Mouse (Mus musculus) retina, adult 2 months (tissue): Measurements from ENCODE around the gene Wdr25.
A peak's percentile ranks its signal among the peaks of the same experiment; 100 is the strongest.

Experiments
- DNase-seq: peaks from one replicate; pipeline ENCODE4 v3.0.0-alpha.2; 2012; ENCODE audit warnings: low read depth, low spot score

Gene Wdr25

DNA sequence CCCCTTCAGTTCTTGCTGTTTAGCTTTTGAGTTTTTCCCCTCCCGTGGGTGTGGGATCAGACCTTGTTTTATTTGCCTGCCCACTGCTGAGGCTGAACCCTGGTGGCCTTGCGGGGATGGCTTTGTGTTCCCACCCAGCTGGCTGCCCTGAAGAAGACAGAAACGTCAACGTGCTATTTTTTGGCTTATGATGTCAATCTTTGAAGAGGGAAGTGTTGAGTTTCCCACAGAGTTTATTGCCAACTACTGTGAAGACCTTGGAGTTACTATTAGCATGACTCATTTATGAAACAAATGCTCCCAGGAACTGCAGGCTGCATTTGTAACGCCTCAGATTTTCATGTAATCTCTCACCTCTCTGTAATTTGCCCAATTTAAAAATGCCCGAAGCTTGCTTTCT is 43.4 kb downstream of the Wdr25 start:
- no peak for DNase-seq

GRCm38 (mm10) chr12:108937506-108937905 is 44.1 kb downstream of the Wdr25 start:
- DNase-seq, result no peak

DNA sequence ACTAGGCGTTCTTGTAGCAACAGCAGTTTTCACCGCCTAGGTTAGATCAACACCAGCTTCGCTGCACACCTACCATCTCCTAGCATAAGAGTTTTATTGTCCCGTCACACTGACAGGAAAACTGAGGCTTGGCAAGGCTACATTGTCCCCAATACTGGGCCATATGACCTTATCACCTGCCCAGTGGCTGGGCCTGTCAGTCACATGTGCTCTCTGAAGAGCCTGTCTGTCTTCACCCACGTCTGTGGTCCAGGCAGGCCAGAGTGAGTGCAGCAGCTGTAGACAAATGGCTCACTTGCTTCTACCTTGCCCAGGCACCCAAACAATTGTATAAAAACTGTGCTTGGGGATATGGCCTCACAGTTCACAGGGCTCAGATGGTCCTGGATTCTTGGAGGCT is 45.4 kb downstream of the Wdr25 start:
- no peak for DNase-seq

DNA sequence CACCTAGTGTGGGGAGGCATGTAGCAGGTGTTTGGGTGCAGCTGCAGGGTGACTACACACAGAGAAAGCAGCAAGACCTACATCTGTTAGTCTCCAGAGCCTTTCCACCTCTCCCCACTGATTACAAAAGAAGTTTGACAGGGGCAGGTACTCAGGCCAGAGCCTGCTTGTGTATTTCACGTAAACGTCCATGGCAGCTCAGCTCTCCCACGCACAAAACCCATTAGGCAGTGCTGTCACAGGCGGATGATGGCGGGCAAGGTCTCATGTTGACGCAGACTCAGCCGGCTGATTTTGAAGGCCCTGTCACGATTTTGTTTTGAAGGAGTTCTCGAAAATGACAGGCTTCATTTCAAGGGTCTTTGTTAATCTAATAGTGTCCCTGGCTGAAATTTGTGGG is 45.9 kb downstream of the Wdr25 start:
- DNase-seq, result no peak

- DNase-seq, result no peak
These were observed 46.8 kb downstream of the Wdr25 start for GRCm38 (mm10) chr12:108940255-108940654.

GRCm38 (mm10) chr12:108941282-108941681 is 47.9 kb downstream of the Wdr25 start:
- DNase-seq, result no peak

- DNase-seq, result no peak
These were observed 48.9 kb downstream of the Wdr25 start for GRCm38 (mm10) chr12:108942203-108942923.

DNA sequence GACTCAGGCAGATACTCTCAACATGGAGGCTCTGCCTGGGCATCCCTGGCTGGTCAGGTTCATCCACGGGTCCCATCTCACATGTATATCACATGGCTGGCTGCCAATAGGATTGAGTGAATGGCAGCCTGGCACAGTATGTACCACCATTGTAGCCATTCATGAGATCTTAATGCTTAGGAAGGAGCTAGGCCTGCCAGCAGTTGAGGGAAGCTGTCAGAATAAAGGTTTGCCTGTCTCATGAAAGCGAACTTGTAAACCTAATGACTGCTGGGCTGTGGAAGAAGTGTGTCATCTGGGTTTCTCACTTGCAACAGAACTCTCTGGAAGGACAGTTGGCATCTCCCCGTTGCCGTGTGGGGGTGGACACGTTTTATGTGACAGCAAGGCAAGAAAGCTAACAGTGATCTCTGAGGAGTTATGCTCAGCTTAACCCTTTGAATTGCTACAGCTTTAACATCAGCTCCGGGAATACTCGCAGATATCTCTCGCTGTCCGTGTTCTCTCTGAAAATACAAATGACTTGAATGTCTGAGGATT is 59.6 kb downstream of the Wdr25 start:
- no peak for DNase-seq

DNA sequence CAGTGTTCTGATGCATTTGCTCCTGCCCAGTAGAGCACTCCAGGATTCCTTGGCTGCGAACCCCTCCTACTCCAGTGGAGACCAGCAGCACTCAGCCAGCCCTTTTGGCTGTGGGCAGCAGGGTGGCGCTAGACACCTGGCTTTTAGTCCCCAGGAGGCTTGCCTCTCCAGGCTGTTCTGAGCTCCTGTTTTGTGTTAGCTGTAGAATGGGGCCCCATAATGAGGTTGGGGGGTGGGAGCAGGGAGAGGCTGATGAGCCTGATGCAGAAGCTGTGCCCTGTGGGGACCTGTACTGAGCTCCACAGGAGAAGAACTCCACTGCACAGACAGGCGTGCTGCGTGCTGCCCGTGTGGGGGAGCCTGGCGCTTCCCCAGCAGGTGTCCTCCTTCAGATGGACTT is 60.4 kb downstream of the Wdr25 start:
- DNase-seq, result no peak

DNA sequence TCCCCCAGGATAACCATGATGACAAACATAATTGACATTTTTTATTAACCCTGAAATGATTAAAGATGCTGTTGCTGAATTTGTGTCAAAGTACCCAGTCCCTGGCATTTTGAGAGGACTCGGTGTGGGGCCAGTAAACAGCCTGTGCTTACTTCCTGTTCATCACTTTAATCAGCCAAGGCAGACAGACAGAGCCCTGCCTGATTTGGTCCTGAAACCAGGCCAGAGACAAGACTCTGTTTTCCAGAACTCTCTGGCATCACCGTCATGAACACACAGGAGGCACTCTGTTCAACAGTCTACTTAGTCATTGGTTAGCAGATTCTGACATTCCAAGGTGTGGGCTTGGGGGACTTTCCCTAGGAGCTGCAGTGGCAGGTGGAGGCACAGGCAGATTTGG is 61.0 kb downstream of the Wdr25 start:
- no peak for DNase-seq

DNA sequence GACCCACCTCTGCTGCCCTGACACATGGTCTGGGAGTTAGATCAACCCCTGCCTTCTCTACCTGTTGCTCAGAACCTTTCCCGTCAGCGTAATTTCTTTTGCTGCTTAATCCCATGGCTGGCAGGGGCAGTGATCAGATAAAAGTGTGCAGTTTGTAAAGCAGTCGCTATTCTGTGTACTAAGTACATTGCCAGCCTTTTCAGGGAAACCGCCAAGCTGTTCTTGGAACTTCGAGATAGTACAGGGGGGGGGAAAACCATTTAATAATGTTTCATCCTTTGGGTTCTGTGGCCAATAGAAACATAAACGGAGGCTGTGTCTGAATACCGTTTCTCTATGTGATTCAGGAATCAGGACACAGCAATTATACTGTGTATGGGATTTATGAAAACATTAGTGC is 65.1 kb downstream of the Wdr25 start:
- no peak for DNase-seq

DNA sequence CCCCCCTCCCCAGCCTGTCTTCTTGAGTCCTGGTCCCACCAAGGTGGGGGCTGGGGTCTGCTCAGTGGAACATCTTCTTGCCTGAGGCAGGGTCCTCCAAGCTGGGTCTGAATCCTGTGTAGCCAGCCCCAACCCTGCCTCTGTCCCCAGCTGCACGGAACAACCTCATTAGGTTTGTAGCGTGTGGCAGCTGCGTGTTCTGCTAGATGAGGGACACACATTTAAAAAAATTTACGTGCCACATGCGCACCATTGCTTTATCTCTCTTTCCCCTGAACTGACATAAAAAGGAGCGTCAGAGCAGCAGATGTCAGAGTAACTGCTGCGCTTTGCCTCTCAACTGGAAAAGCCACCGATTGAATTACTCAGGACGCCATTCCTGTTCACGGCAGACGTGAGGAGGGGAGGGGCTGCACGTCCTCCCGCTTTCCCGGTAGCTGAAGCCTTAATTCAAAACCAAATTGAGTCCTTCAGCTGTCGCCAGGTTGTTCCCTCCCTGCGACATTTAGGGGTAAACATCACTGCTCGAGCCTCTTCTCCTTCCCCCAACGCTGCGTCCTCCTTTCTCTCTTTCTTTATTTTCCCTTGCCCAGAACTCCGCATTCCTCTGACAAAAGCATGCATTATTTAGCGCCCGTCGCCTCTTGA is 65.7 kb downstream of the Wdr25 start:
- DNase-seq, result no peak

DNA sequence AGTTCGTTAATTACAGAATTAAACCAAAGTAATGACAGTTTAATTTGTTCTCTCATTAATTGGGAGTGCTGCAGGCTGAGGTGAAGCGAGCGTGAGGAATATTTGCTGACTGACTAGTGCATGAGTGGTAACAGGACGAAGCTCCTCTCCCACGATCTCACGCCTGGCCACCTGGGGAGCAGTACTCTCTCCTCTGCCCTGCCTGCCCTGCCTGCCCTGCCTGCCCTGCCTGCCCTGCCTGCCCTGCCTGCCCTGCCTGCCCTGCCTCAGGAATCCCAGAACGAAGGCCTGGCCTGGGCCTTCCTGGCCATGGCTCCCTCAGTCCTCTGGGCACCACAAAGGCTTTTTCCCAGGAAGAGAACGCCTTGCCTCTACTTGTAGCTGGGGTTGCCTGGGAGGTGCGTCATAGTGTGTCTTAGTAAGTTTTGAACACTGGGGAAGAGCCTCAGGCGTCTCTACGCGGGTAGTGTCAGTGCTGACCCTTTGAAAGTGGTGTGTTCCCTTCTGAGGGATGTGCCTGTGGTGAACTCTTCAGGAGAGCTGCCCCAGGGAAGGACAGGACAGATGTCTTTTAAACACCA is 66.3 kb downstream of the Wdr25 start:
- DNase-seq, result no peak

GRCm38 (mm10) chr12:108960225-108960624 is 66.8 kb downstream of the Wdr25 start:
- peak; percentile 30 for DNase-seq

GRCm38 (mm10) chr12:108967631-108968030 is 74.2 kb downstream of the Wdr25 start:
- no peak for DNase-seq

DNA sequence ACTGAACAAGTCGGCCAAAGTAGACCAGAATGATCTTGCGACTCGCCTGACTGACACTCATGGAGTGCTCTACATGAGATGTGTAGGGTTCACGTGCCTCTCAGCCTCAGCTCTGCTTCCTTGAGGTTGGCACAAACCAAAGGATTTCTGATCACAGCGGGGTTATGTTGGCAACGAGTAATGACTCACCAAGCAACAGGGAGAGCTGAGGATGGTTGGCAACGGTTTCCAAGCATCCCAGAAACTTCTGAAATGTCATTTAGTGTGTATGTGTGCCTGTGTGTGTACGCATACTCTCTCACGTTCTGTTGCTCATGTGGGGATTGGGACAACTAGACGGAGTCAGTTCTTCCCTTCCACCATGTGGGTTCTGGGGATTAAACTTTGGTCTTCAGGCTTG is 74.6 kb downstream of the Wdr25 start:
- no peak for DNase-seq

- no peak for DNase-seq
These were observed 78.0 kb downstream of the Wdr25 start for GRCm38 (mm10) chr12:108971446-108971845.

DNA sequence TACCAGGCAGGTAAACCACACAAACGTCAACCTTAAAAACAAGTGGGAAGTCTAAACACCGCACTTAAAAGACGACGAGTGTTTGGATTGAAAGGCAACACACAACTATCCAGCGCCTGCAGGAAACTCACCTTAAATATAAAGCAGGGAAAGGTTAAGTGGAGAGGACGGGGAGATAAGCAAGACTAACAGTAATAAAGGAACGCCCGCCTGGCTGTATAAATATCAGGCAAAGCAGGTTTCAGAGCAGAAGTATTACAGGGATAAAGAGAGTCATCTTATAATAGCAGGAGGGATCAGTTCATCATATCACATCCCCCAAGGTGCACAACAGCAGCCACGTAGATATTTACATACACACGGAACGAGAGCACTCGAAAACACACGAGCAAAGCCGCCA is 78.8 kb downstream of the Wdr25 start:
- DNase-seq, result no peak

- no peak for DNase-seq
These were observed 86.5 kb downstream of the Wdr25 start for GRCm38 (mm10) chr12:108979977-108980376.

DNA sequence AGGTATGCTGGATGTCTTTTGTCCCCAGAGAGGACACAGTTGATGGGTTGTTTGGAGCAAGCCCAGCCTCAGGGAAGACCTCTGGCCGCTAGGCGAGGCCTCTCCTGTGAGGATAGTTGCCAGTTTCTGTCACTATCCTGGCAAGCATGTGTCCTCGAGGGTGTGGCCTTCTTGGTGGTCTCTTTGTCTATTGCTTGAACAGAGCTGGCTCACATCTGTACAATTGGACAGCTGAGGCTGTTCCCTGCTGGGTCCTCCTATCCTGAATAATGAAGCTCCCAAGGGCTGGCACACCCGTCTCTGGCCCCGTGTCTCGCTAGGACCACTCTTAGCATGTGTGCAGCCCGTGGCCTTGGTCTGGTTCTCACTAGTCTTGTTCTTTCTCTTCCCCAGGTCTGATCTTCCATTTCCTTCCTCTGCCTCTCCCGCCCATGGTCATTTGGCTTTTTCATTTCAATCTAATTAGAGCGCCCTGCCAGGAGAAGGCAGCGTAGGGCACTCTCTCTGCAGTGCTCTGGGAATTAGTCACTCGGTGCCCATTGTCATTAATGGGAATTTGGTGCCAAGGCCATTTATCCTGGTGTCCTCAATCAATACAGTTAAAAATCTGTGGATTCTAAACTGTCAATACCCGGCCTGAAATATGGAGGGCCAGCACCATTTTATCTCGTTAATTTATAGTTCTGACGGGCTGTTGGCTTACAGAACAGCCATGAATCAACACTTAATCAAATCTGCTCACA is 88.7 kb downstream of the Wdr25 start:
- DNase-seq, result no peak

DNA sequence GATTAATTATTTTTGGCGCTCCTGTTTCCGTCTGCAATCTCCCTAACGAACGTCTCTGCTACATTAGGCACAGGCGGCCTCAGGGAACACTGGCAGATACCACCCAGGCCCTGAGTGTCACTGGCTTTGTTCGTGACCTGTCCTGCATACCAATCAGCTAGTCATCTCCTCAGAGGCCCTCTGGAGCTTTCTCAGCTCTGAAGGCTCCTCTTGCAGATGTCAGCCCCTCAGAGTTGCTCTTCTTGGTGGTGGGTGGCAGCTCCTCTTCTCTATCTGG is 89.2 kb downstream of the Wdr25 start:
- no peak for DNase-seq

DNA sequence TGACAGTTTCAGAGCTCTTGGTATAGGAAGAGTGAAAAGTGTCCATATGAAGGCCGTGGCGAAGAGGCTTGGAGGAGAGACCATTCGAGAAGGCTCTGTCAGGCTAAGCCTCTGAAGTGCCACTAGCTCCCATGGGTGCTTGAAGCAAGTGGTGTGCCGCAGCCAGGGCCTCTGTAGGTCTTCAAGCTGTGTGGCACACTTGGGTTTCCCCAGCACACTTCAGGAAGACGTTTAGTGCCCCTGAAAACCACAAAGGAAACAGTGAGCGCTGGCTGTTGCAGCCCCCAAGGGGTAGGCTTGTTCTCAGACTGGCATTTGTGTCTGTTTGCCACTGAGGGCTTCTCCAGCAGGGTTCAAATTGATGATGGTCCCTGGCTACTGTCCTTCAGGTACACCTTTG is 90.1 kb downstream of the Wdr25 start:
- DNase-seq, result no peak
